Comparison of ENCODE assay signal across 14 mouse cellular contexts in genomic region chr5:102266451-102266850, GRCm38 (mm10).
"Had no signal": no experiment of that assay in that cellular context is flagged by ENCODE, and none has a peak within 500 bp of the region (broad histone marks: within the 10 kb centered on the region; RNA-seq: fewer than 3 reads in every experiment).

No protein-coding gene starts in this region.

- ATAC-seq: intestine, postnatal 0 days; liver, postnatal 0 days; midbrain, embryonic 16.5 days had no signal

- DNase-seq: kidney, adult 9 months; liver; liver, embryonic 13.5 days; liver, postnatal 0 days; lung, postnatal 14 days; thymus, postnatal 4 days had no signal

- H3K27me3 ChIP-seq: liver, embryonic 13.5 days; lung, embryonic 15.5 days; megakaryocyte, embryonic 14.5 days; midbrain, embryonic 12.5 days had no signal

- H3K4me1 ChIP-seq: liver, embryonic 13.5 days; lung, embryonic 15.5 days; megakaryocyte, embryonic 14.5 days; midbrain, embryonic 12.5 days had no signal

- H3K9me3 ChIP-seq: liver, embryonic 13.5 days; lung, embryonic 15.5 days; midbrain, embryonic 12.5 days had no signal

- H3K4me2 ChIP-seq: liver, embryonic 13.5 days; lung, embryonic 15.5 days; midbrain, embryonic 12.5 days had no signal

- H3K4me3 ChIP-seq: left cerebral cortex, adult 2 months; liver, embryonic 13.5 days; lung, embryonic 15.5 days; megakaryocyte, embryonic 14.5 days; midbrain, embryonic 12.5 days had no signal

- H3K27ac ChIP-seq: left cerebral cortex, adult 2 months; liver, embryonic 13.5 days; lung, embryonic 15.5 days; macrophage; midbrain, embryonic 12.5 days; stomach, postnatal 0 days had no signal

- H3K36me3 ChIP-seq: liver, embryonic 13.5 days; lung, embryonic 15.5 days; midbrain, embryonic 12.5 days had no signal

- H3K9ac ChIP-seq: liver, embryonic 13.5 days; liver, postnatal 0 days; lung, embryonic 15.5 days; midbrain, embryonic 12.5 days had no signal
